16 mouse cellular contexts compared by ENCODE assay signal in genomic region chr5:111024621-111025020, GRCm38 (mm10).
DNase-seq lines count a peak whose midpoint lies in the region; ATAC-seq and TF ChIP-seq lines count a peak whose summit lies in the region.
"Had no signal": no experiment of that assay in that cellular context is flagged by ENCODE, and none has a peak within 500 bp of the region (broad histone marks: within the 10 kb centered on the region; RNA-seq: fewer than 3 reads in every experiment).

No protein-coding gene starts in this region.

- no peaks in the 10 kb centered on the region for H3K27me3 ChIP-seq in forebrain, embryonic 13.5 days
- H3K27me3 ChIP-seq in forebrain, postnatal 0 days (ENCODE audit: insufficient read depth, low read length): no peaks in the 10 kb centered on the region
- H3K27me3 ChIP-seq in limb, embryonic 11.5 days (ENCODE audit: control insufficient read depth, insufficient read depth, low read length): no peaks in the 10 kb centered on the region
- no peaks in the 10 kb centered on the region for H3K27me3 ChIP-seq in midbrain, postnatal 0 days (ENCODE audit: insufficient read depth, low read length)

- intact Hi-C loops in heart, postnatal 36 days (cut with DNase I): no loop called here

- H3K9ac ChIP-seq in forebrain, embryonic 13.5 days: 0 out of 2 replicates have a peak overlapping the region, but pooled peaks have one; percentile 37
- H3K9ac ChIP-seq in forebrain, postnatal 0 days: peak overlapping the region; percentile 33
- no peak overlapping the region for H3K9ac ChIP-seq in limb, embryonic 11.5 days (ENCODE audit: low read length)
- 0 out of 2 replicates have a peak overlapping the region, but pooled peaks have one; percentile 36 for H3K9ac ChIP-seq in midbrain, postnatal 0 days (replicated peaks; ENCODE audit: low read length, poor library complexity, severe bottlenecking)

- no peak for DNase-seq in forebrain, postnatal 0 days
- no peak for DNase-seq in limb, embryonic 11.5 days (ENCODE audit: low spot score)
- DNase-seq in midbrain, postnatal 0 days (ENCODE audit: low spot score): no peak
- no peak for DNase-seq in heart, postnatal 36 days
- DNase-seq in gastrocnemius, postnatal 25 days: no peak
- no peak for DNase-seq in adrenal gland, postnatal 36 days
- DNase-seq: cerebellum, adult 2 months; gastrocnemius, adult 2 months; kidney, adult 9 months; layer of hippocampus, adult 9-11 months; spleen, adult 18-20 months; thymus, postnatal 4 days had no signal

- H3K4me2 ChIP-seq in forebrain, embryonic 13.5 days: no peak overlapping the region
- H3K4me2 ChIP-seq in forebrain, postnatal 0 days (ENCODE audit: low read depth): no peak overlapping the region
- H3K4me2 ChIP-seq in limb, embryonic 11.5 days (ENCODE audit: low read depth, severe bottlenecking): no peak overlapping the region
- no peak overlapping the region for H3K4me2 ChIP-seq in midbrain, postnatal 0 days (ENCODE audit: low read depth, low read length, poor library complexity, severe bottlenecking)

- peaks cover 81% of the 10 kb centered on the region for H3K4me1 ChIP-seq in forebrain, embryonic 13.5 days
- peaks cover 51% of the 10 kb centered on the region for H3K4me1 ChIP-seq in forebrain, postnatal 0 days (ENCODE audit: insufficient read depth)
- H3K4me1 ChIP-seq in limb, embryonic 11.5 days (ENCODE audit: control insufficient read depth, insufficient read depth, low read length): peaks cover 31% of the 10 kb centered on the region
- peaks cover 22% of the 10 kb centered on the region for H3K4me1 ChIP-seq in midbrain, postnatal 0 days (ENCODE audit: insufficient read depth, low read length)

- peak overlapping the region; percentile 78 for H3K27ac ChIP-seq in forebrain, embryonic 13.5 days
- peak overlapping the region; percentile 86 for H3K27ac ChIP-seq in forebrain, postnatal 0 days (ENCODE audit: low read depth, low read length)
- 0 out of 2 replicates have a peak overlapping the region, but pooled peaks have one; percentile 38 for H3K27ac ChIP-seq in limb, embryonic 11.5 days (replicated peaks; ENCODE audit: low read depth, low read length)
- peak overlapping the region; percentile 21 for H3K27ac ChIP-seq in midbrain, postnatal 0 days (ENCODE audit: low read depth, low read length)
- H3K27ac ChIP-seq: gastrocnemius, adult 2 months; heart, embryonic 10.5 days; stomach, postnatal 0 days had no signal

- H3K36me3 ChIP-seq in forebrain, embryonic 13.5 days (ENCODE audit: poor library complexity, severe bottlenecking): no peaks in the 10 kb centered on the region
- H3K36me3 ChIP-seq in forebrain, postnatal 0 days (ENCODE audit: insufficient read depth): no peaks in the 10 kb centered on the region
- no peaks in the 10 kb centered on the region for H3K36me3 ChIP-seq in limb, embryonic 11.5 days (ENCODE audit: control insufficient read depth, insufficient read depth, low read length)
- no peaks in the 10 kb centered on the region for H3K36me3 ChIP-seq in midbrain, postnatal 0 days (ENCODE audit: insufficient read depth, low read length)
- H3K36me3 ChIP-seq: heart, embryonic 10.5 days had no signal

- peak; percentile 23; the same call in 1 of the 2 replicates for ATAC-seq in forebrain, embryonic 13.5 days
- peak; percentile 35 for ATAC-seq in forebrain, postnatal 0 days
- ATAC-seq in limb, embryonic 11.5 days (ENCODE audit: insufficient number of reproducible peaks, low FRiP score, low TSS enrichment, low read depth): no peak
- ATAC-seq in midbrain, postnatal 0 days (ENCODE audit: low FRiP score): no peak
- no peak for ATAC-seq in granulocyte monocyte progenitor cell, adult 5-6 weeks (replicated peaks; ENCODE audit: poor library complexity, severe bottlenecking)

- H3K4me3 ChIP-seq in forebrain, embryonic 13.5 days: no peak overlapping the region
- H3K4me3 ChIP-seq in forebrain, postnatal 0 days (ENCODE audit: low read depth, low read length): no peak overlapping the region
- no peak overlapping the region for H3K4me3 ChIP-seq in limb, embryonic 11.5 days (ENCODE audit: low read depth, low read length)
- no peak overlapping the region for H3K4me3 ChIP-seq in midbrain, postnatal 0 days (ENCODE audit: low read depth, low read length)
- H3K4me3 ChIP-seq: gastrocnemius, adult 2 months; heart, embryonic 10.5 days had no signal

- no peaks in the 10 kb centered on the region for H3K9me3 ChIP-seq in forebrain, embryonic 13.5 days (replicated peaks)
- no peaks in the 10 kb centered on the region for H3K9me3 ChIP-seq in forebrain, postnatal 0 days (ENCODE audit: low read length)
- no peaks in the 10 kb centered on the region for H3K9me3 ChIP-seq in limb, embryonic 11.5 days (ENCODE audit: control insufficient read depth, low read length)
- no peaks in the 10 kb centered on the region for H3K9me3 ChIP-seq in midbrain, postnatal 0 days (ENCODE audit: low read length)
- H3K9me3 ChIP-seq: heart, embryonic 10.5 days had no signal

- 71% methylated on average over 13 of the region's 13 CpGs for WGBS in forebrain, embryonic 13.5 days
- 63% methylated on average over 13 of the region's 13 CpGs for WGBS in forebrain, postnatal 0 days
- WGBS in limb, embryonic 11.5 days: 85% methylated on average over 13 of the region's 13 CpGs
- 69% methylated on average over 13 of the region's 13 CpGs for WGBS in midbrain, postnatal 0 days

- TF ChIP-seq CTCF in forebrain, postnatal 0 days (IDR thresholded peaks at IDR 0.05; ENCODE audit: low read depth): no peak
- TF ChIP-seq CTCF in midbrain, postnatal 0 days (IDR thresholded peaks at IDR 0.05): no peak

Comparison
In these comparisons a context has a peak if more than half of its experiments do, and no peak if none do; other contexts are left out.
1. ATAC-seq: peak in forebrain, embryonic 13.5 days (single experiment) and forebrain, postnatal 0 days (single experiment); none in limb, embryonic 11.5 days (single experiment), midbrain, postnatal 0 days (single experiment) and granulocyte monocyte progenitor cell, adult 5-6 weeks (single experiment).
2. H3K27ac ChIP-seq: peak in every context shown above with its lines; median percentile 86 in forebrain, postnatal 0 days; 78 in forebrain, embryonic 13.5 days; 38 in limb, embryonic 11.5 days; 21 in midbrain, postnatal 0 days.